Mouse (Mus musculus) midbrain, embryonic 15.5 days (tissue): ENCODE measurements around the gene B4galnt3. TPM values are rescaled to one million over a fixed set of nuclear protein-coding genes. Genes with fewer than 3 reads are reported as not detected.
A peak's percentile ranks its signal among the peaks of the same experiment; 100 is the strongest.

Source experiments
- ATAC-seq: fragments of 200-750 bp; cut with Nextera tagmentation; replicated peaks from 2 replicates; pipeline ENCODE4 v1.8.0; 2017; ENCODE audit warnings: moderate TSS enrichment
- H3K27ac ChIP-seq: fragments of 300-500 bp; sonication (generic); 2 replicates; pipeline ENCODE4 v1.5.1; 2015; ENCODE audit warnings: mild to moderate bottlenecking, inconsistent platforms
- H3K27me3 ChIP-seq: fragments of 300-500 bp; sonication (generic); replicated peaks from 2 replicates; pipeline ENCODE4 v1.6.1; 2015; ENCODE audit warnings: inconsistent platforms
- H3K36me3 ChIP-seq: fragments of 300-500 bp; sonication (generic); replicated peaks from 2 replicates; pipeline ENCODE4 v1.6.1; 2015; ENCODE audit warnings: inconsistent platforms
- H3K4me1 ChIP-seq: fragments of 300-500 bp; sonication (generic); 2 replicates; pipeline ENCODE4 v1.6.1; 2015; ENCODE audit warnings: inconsistent platforms
- H3K4me2 ChIP-seq: fragments of 300-500 bp; sonication (generic); 2 replicates; pipeline ENCODE4 v1.6.1; 2015; ENCODE audit warnings: inconsistent platforms, mild to moderate bottlenecking, moderate library complexity
- H3K4me3 ChIP-seq: fragments of 300-500 bp; sonication (generic); 2 replicates; pipeline ENCODE4 v1.5.1; 2015; ENCODE audit warnings: mild to moderate bottlenecking, inconsistent platforms
- H3K9ac ChIP-seq: fragments of 300-500 bp; sonication (generic); 2 replicates; pipeline ENCODE4 v1.6.1; 2015; ENCODE audit warnings: mild to moderate bottlenecking, inconsistent platforms
- H3K9me3 ChIP-seq: fragments of 300-500 bp; sonication (generic); 2 replicates; pipeline ENCODE4 v1.6.1; 2016; ENCODE audit warnings: inconsistent platforms
- WGBS: fragments of 180-500 bp; shearing (Covaris S2); methylation state at CpG from one replicate; pipeline ENCODE4 v1.1.7; 2015; ENCODE audit warnings: mixed read lengths; 5-methylcytosine and 5-hydroxymethylcytosine counted together
- polyA plus RNA-seq: library from polyadenylated mRNA; unstranded; fragments of >200 nt; fragmentation: Nextera tagmentation; extraction: Ambion mirVana; gene quantifications from 2 replicates; pipeline ENCODE4 v1.2.1, GENCODE M21; 2015

B4galnt3 gene
- polyA plus RNA-seq, 1 experiment from 2014 or later: 0.22 TPM

DNA sequence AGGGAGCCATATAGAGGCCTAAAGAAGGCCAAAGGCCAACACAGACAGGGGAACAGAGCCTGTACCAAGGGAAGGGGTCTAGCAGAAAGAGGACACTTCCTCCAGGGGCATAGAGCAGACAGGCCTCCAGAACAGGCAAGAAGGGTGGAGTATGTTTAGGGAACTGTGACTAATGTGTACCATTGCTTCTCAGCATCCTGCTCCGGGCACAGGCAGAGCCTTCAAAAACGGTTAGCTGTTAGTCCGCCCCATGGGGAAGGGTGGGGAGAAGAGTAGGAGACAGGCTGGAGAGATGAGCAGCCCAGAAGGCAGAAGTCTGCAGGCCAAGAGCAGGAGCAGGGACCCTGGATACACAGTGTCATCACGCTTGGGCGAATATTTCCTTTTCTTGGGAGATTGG, 105.1 kb downstream of the B4galnt3 start:
- no peaks in the 10 kb centered on the region for H3K36me3 ChIP-seq
- no peak overlapping the region for H3K4me3 ChIP-seq
- no peak overlapping the region for H3K4me2 ChIP-seq
- no peak overlapping the region for H3K27ac ChIP-seq
- H3K27me3 ChIP-seq: no peaks in the 10 kb centered on the region
- no peak overlapping the region for H3K9ac ChIP-seq
- H3K9me3 ChIP-seq: no peaks in the 10 kb centered on the region
- H3K4me1 ChIP-seq: peaks cover 13% of the 10 kb centered on the region; the same call in 1 of the 2 replicates
- 92% methylated on average over 5 of the region's 5 CpGs for WGBS
- ATAC-seq: no peak

DNA sequence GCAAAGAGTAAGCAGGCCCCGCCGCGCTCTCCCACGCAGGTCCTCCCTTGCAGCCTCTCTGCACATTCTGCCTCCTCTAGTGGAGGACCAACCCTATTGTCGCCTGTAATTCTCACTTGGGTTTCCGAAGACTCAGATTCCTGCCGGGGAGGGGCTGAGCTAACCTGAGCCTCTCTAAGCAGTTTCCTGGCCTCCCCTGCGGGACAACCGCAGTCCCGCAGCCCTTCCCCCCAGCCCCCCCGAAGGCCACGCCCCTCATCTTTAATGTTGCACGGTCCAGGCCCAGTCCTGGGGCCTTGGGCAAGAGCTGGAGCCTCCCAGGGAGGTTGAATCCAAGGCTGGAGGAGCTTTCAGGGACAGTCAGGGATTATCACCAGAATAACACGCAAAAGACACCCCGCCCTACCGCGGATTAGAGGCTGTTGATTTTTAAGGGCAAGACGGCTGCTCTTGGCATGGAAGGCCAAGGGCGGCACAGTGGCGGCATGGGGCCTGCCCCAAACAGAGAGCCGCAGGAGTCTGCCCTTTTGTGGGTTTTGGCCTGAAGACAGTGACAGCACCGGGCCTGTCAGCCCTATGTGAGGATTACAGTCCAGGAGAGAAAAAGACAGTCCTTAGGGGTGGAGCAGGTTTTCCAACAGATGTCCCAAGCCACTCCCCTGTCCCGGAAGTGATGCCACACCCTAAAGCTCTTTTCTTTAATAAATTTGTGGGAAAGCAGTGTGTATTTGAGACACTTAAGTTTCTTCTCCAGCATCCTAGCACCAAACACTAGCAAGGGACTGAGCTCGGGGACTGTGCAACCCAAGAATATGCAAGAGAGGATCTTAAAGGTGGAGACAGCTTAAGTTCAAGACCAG, 105.8 kb downstream of the B4galnt3 start:
- no peak overlapping the region for H3K27ac ChIP-seq
- peak overlapping the region; percentile 5; the same call in 1 of the 2 replicates for H3K4me3 ChIP-seq
- peak overlapping the region; percentile 34 for H3K4me2 ChIP-seq
- no peaks in the 10 kb centered on the region for H3K27me3 ChIP-seq
- H3K4me1 ChIP-seq: peaks cover 13% of the 10 kb centered on the region; the same call in 1 of the 2 replicates
- H3K9ac ChIP-seq: 0 out of 2 replicates have a peak overlapping the region, but pooled peaks have one; percentile 16
- no peak; the same call in 1 of the 2 replicates for ATAC-seq
- H3K9me3 ChIP-seq: no peaks in the 10 kb centered on the region
- WGBS: 15% methylated on average over 24 of the region's 24 CpGs
- no peaks in the 10 kb centered on the region for H3K36me3 ChIP-seq

DNA sequence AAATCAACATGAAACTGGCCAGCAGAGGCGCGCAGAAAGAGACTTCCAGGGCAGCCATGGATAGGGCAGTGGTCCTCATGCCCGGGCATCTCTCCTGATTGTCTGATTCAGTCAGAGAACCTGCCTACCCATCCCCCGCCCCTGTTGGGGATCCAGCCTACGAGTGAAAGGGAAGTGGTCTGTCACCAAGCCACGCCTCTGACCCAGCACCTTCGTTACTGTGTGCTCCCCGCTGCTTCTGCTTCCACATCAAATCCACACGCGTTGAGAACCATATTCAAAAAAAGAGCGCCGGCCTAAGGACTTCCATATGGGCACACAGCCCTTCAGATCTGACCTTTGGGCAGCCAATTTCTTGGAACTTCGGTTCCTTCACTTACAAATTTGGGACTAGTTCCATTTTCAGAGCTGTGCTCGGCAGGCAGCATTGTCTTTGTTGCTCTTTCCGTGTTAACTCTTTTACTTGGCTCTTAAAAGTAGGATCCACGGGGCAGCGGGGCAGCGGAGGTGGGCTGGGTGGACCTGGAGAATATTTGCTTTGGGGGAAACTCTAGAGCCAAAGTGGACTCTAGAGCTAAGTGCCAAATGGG, 106.7 kb downstream of the B4galnt3 start:
- no peak overlapping the region for H3K4me3 ChIP-seq
- no peaks in the 10 kb centered on the region for H3K36me3 ChIP-seq
- no peak overlapping the region for H3K27ac ChIP-seq
- no peak for ATAC-seq
- H3K4me2 ChIP-seq: peak overlapping the region; percentile 8
- 19% methylated on average over 18 of the region's 18 CpGs for WGBS
- no peaks in the 10 kb centered on the region for H3K27me3 ChIP-seq
- no peak overlapping the region for H3K9ac ChIP-seq
- peaks cover 13% of the 10 kb centered on the region; the same call in 1 of the 2 replicates for H3K4me1 ChIP-seq
- no peaks in the 10 kb centered on the region for H3K9me3 ChIP-seq

DNA sequence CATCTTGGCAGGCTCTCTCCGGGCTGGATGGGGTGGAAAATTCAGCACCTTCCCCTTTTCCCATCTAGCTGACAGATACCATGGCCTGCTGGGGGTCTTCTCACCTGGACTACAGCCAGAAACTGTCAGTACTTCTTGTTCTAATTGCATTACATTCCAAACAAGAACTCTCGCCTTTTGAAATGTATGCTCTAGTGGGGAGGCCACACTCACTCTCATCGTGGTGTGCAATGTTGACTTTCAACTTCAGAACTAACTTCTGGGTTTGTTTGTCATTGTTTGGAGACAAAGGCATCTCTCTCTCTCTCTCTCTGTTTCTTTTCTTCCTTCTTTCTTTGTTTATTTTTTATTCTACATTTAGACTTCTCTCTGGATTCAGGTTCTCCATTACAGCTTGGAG, 107.8 kb downstream of the B4galnt3 start:
- WGBS: 70% methylated on average over 3 of the region's 3 CpGs
- ATAC-seq: no peak
- no peaks in the 10 kb centered on the region for H3K27me3 ChIP-seq

DNA sequence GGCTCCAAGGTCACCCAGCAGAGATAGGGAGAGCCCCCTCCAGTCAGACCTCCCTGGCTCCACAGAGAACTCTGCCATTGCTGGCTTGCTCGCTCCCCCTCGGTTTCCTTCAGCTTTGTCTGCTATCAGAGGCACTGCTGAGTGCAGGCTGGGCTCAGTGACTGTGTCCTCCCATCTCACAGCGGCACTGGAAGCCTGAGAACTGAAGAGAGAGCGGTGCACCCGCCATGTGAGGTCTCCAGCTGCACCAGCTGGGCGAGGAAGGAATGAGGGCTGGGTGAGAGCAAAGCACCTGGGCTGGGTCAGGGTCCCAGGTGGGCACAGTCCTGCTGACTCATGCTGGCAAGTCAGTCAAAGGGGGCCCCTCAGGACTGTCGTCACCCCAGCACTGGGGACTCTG, 108.6 kb downstream of the B4galnt3 start:
- ATAC-seq: no peak
- H3K4me3 ChIP-seq: no peak overlapping the region
- no peaks in the 10 kb centered on the region for H3K9me3 ChIP-seq
- peaks cover 7% of the 10 kb centered on the region; the same call in 1 of the 2 replicates for H3K4me1 ChIP-seq
- H3K9ac ChIP-seq: no peak overlapping the region
- H3K36me3 ChIP-seq: no peaks in the 10 kb centered on the region
- H3K27ac ChIP-seq: no peak overlapping the region
- no peaks in the 10 kb centered on the region for H3K27me3 ChIP-seq
- 48% methylated on average over 7 of the region's 7 CpGs for WGBS
- no peak overlapping the region for H3K4me2 ChIP-seq

More for the DNA sequence above, 107.8 kb downstream of the B4galnt3 start:
- H3K4me3 ChIP-seq: no peak overlapping the region
- H3K27ac ChIP-seq: no peak overlapping the region
- no peak overlapping the region for H3K4me2 ChIP-seq
- no peak overlapping the region for H3K9ac ChIP-seq
- peaks cover 7% of the 10 kb centered on the region; the same call in 1 of the 2 replicates for H3K4me1 ChIP-seq
- H3K36me3 ChIP-seq: no peaks in the 10 kb centered on the region
- no peaks in the 10 kb centered on the region for H3K9me3 ChIP-seq

DNA sequence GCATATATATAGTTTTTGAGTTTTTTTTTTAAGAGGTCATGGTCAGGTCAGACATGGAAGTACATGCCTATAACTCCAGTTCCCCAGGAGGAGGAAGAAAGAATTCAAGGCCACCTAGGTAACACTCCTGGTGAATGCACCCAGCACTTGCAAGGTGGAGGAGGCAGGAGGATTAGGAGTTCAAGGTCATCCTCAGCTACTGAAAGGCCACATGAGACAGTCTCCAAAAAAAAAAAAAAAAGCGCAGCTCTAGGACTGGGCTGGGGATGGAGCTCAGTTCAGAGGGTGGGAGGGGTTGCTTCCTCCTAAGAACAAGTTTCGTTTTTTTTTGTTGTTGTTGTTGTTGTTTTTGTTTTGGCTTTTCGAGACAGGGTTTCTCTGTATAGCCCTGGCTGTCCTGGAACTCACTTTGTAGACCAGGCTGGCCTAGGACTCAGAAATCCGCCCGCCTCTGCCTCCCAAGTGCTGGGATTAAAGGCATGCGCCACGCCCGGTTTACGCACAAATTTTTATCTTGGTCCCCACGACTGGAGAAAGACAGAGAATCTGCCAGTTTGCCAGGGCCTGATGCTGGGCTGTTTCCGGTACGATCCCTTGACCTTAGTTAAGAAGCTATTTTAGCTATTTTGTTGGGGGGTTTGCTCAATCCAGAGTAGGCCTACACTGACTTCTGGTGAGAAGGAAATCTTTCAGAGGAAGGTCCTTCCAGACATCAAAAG, 109.2 kb downstream of the B4galnt3 start:
- no peak overlapping the region for H3K9ac ChIP-seq
- H3K4me2 ChIP-seq: no peak overlapping the region
- no peak for ATAC-seq
- H3K9me3 ChIP-seq: no peaks in the 10 kb centered on the region
- 92% methylated on average over 12 of the region's 12 CpGs for WGBS
- H3K36me3 ChIP-seq: no peaks in the 10 kb centered on the region
- H3K4me1 ChIP-seq: peaks cover 7% of the 10 kb centered on the region; the same call in 1 of the 2 replicates
- no peaks in the 10 kb centered on the region for H3K27me3 ChIP-seq
- no peak overlapping the region for H3K27ac ChIP-seq
- no peak overlapping the region for H3K4me3 ChIP-seq

DNA sequence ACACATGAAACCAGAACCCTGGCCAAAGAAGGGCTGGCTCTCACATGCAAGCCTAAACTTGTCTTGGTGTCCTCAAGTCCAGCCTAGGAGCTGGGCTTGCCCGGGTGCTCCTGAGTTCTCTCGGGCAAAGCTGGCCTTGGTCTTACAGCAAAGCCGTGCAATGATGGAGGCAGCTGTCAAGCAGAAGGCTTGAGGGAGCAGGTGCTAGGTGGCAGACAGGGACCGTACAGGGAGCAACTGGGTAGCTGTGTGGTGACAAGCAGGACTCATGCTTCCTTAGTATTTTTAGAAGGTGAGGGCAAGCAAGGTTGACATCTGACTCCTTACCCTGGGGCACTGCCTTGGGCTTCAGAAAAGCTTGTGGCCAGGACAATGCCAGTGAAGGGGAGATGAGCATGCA, 110.6 kb downstream of the B4galnt3 start:
- H3K4me2 ChIP-seq: no peak overlapping the region
- no peak overlapping the region for H3K27ac ChIP-seq
- H3K36me3 ChIP-seq: no peaks in the 10 kb centered on the region
- H3K9me3 ChIP-seq: no peaks in the 10 kb centered on the region
- peaks cover 7% of the 10 kb centered on the region; the same call in 1 of the 2 replicates for H3K4me1 ChIP-seq
- WGBS: 93% methylated on average over 4 of the region's 4 CpGs
- H3K4me3 ChIP-seq: no peak overlapping the region
- H3K9ac ChIP-seq: no peak overlapping the region
- no peak for ATAC-seq
- H3K27me3 ChIP-seq: no peaks in the 10 kb centered on the region

DNA sequence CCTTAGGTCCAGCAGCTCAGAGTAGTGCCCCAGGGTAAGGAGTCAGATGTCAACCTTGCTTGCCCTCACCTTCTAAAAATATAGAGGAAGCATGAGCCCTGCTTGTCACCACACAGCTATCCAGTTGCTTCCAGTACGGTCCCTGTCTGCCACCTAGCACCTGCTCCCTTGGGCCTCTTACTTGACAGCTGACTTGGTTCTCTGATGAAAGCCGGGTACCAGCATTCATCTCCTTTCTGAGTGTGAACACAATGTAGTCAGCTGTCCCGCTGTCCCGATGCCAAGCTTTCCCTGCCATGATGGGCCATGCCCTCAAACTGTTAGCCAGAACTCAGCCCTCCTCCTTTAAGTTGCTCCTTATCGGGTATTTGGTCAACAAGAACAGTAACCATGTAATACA, 112.2 kb downstream of the B4galnt3 start:
- H3K9ac ChIP-seq: no peak overlapping the region
- WGBS: 78% methylated on average over 5 of the region's 5 CpGs
- H3K9me3 ChIP-seq: no peaks in the 10 kb centered on the region
- ATAC-seq: no peak
- H3K4me1 ChIP-seq: no peaks in the 10 kb centered on the region
- H3K36me3 ChIP-seq: no peaks in the 10 kb centered on the region
- no peak overlapping the region for H3K27ac ChIP-seq
- no peaks in the 10 kb centered on the region for H3K27me3 ChIP-seq
- no peak overlapping the region for H3K4me2 ChIP-seq
- H3K4me3 ChIP-seq: no peak overlapping the region

DNA sequence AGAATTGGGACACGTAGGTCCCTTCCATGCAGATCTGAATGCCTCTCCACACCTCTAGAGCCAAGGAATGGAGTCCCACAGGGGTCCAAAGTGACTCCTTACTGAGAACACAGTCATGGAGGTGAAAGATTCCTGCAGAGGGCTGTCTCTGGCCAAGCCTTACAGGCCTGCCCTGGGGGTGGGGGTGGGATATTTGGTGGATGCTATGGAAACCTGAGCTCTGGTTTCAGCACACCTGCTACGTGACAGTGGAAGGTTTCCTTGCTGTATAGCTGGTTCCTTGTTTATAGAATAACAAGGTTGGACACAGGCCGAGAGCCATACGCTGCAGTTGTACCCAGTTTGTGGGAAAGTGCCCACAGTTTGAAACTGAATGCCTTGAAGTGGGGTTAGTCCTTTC, 113.9 kb downstream of the B4galnt3 start:
- H3K4me3 ChIP-seq: no peak overlapping the region
- H3K9ac ChIP-seq: no peak overlapping the region
- ATAC-seq: no peak
- no peaks in the 10 kb centered on the region for H3K27me3 ChIP-seq
- 72% methylated on average over 4 of the region's 4 CpGs for WGBS
- H3K4me2 ChIP-seq: no peak overlapping the region
- H3K36me3 ChIP-seq: no peaks in the 10 kb centered on the region
- H3K4me1 ChIP-seq: no peaks in the 10 kb centered on the region
- no peak overlapping the region for H3K27ac ChIP-seq
- H3K9me3 ChIP-seq: no peaks in the 10 kb centered on the region

DNA sequence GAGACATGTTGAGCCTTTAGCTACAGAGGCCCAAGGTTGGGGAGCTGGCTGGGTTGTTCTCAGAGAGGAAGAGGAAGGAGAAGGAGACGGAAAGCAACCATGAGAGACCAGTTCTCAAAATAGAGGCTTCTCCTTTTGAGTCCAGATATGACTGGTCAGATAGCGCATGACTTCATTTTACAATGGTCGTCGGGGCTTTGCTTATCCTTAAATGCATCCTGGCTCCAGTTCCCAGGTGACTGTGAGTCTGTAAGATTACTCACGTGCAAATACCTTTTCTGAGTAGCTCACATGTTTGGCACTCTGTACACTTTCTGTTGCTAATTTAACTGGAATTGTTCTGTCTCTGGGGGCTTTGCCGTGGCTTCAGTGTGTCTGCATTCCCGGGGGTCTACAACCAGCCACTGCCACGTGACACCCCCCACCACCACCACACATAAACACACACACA, 114.6 kb downstream of the B4galnt3 start:
- H3K27me3 ChIP-seq: no peaks in the 10 kb centered on the region
- H3K27ac ChIP-seq: no peak overlapping the region
- 80% methylated on average over 8 of the region's 8 CpGs for WGBS
- no peaks in the 10 kb centered on the region for H3K36me3 ChIP-seq
- ATAC-seq: no peak
- no peak overlapping the region for H3K9ac ChIP-seq
- H3K4me2 ChIP-seq: no peak overlapping the region
- H3K4me3 ChIP-seq: no peak overlapping the region
- no peaks in the 10 kb centered on the region for H3K9me3 ChIP-seq
- H3K4me1 ChIP-seq: no peaks in the 10 kb centered on the region

DNA sequence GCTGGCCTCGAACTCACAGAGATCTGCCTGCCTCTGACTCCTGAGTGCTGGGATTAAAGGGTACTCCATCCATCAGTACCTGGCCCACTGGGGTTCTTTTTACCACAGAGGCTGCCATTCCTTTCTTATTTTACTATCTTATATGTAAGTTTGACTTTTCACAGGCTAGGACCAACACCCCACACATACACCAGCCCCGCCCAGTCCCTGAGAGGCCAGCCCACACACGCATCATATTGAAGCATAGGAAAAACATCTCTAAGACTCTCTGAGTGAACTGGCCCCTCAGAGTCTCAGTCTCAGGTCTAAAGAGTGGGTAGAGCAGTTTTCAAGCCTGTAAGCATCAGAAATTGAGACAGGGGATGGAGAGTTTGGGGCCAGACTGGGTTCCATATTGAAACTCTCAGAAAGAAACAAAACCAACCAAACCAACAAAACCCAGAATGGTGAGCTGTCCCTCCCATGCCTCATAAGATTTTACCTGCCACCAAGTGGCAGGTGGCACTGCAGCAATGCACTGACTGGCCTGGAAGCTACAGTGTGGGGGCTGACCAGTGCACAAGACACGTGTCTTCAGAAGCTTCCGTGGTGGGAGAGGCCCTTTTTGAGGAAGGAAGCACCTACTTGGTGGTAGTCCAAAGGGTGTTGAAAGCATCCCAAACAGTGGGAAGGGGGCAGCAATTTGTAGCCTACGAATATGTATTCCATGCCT, 115.2 kb downstream of the B4galnt3 start:
- H3K4me1 ChIP-seq: no peaks in the 10 kb centered on the region
- no peaks in the 10 kb centered on the region for H3K36me3 ChIP-seq
- H3K27ac ChIP-seq: no peak overlapping the region
- H3K9ac ChIP-seq: no peak overlapping the region
- 89% methylated on average over 6 of the region's 6 CpGs for WGBS
- no peaks in the 10 kb centered on the region for H3K9me3 ChIP-seq
- ATAC-seq: no peak
- H3K4me3 ChIP-seq: no peak overlapping the region
- H3K4me2 ChIP-seq: no peak overlapping the region
- H3K27me3 ChIP-seq: no peaks in the 10 kb centered on the region

DNA sequence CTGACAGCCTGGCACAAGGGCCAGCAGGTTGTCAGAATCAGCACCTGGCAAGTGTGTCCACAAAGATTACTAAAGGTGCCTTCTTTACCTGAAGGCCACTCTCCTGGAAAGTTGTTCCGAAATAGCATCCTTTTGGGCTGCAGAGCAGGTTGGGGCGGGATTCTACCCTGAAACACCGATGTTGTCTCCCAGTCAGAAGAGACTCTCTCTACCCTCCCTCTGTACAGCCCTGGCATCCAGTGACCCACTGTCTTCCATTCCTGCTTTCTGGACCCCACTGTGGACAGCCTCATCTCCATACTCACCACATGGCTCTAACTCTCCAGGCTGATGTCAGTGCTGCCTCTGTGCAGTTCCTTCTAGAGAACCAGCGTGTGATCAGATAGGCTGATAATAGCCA, 118.7 kb downstream of the B4galnt3 start:
- no peaks in the 10 kb centered on the region for H3K4me1 ChIP-seq
- H3K4me3 ChIP-seq: no peak overlapping the region
- H3K27ac ChIP-seq: no peak overlapping the region
- no peaks in the 10 kb centered on the region for H3K27me3 ChIP-seq
- H3K36me3 ChIP-seq: no peaks in the 10 kb centered on the region
- no peak overlapping the region for H3K9ac ChIP-seq
- WGBS: 97% methylated on average over 4 of the region's 4 CpGs
- no peak for ATAC-seq
- no peaks in the 10 kb centered on the region for H3K9me3 ChIP-seq
- no peak overlapping the region for H3K4me2 ChIP-seq
